Mouse (Mus musculus) central nervous system, embryonic 18 days (tissue): Measurements from ENCODE around the gene Map7d2. TPM values are rescaled to one million over a fixed set of nuclear protein-coding genes. Genes with fewer than 3 reads are reported as not detected.

ENCODE experiments used
- polyA plus RNA-seq: library from polyadenylated mRNA; depleted of rRNA; stranded (reverse); fragments of >200 nt; gene quantifications from 2 replicates; pipeline ENCODE4 v1.2.3, GENCODE M21; 2012; rRNA removed

The Map7d2 gene
- 15.2 and 18.7 TPM in 2 replicates for polyA plus RNA-seq

DNA sequence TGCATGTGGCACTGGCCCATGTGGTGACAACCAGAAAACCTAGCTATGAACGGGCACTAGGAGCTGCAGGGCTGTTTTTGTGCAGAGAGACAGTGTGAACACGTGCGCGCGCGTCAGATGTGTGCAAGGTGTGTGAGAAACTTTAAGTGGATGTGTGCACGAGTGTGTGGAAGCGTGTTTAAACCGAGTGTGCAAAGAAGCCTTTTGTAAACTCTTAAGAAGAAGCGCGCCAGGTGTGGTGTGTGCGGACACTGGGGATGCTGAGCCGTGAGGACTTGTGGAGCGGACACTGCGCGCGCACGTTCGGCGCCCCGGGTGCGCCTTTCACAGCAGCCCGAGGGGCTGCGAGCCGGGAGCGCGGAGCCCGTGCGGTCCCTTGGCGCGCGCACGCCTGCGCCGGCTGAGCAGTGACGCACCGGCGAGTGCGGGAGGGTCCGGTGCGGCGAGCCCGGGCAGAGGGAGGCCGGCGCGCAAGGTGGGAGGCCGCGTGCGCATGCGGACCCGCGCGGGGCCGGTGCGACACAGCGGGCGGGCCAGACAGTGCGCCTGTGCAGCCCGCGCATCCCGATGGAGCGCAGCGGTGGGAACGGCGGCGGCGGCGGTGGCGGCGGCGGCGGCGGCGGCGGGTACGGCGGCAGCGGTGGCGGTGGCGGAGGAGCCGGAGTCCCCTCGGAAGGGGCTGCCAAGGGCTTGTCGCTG lies at the start of gene Map7d2:
Map7d2 (plus strand) TSS at position 443 of the 699 bp plus-strand sequence.

DNA sequence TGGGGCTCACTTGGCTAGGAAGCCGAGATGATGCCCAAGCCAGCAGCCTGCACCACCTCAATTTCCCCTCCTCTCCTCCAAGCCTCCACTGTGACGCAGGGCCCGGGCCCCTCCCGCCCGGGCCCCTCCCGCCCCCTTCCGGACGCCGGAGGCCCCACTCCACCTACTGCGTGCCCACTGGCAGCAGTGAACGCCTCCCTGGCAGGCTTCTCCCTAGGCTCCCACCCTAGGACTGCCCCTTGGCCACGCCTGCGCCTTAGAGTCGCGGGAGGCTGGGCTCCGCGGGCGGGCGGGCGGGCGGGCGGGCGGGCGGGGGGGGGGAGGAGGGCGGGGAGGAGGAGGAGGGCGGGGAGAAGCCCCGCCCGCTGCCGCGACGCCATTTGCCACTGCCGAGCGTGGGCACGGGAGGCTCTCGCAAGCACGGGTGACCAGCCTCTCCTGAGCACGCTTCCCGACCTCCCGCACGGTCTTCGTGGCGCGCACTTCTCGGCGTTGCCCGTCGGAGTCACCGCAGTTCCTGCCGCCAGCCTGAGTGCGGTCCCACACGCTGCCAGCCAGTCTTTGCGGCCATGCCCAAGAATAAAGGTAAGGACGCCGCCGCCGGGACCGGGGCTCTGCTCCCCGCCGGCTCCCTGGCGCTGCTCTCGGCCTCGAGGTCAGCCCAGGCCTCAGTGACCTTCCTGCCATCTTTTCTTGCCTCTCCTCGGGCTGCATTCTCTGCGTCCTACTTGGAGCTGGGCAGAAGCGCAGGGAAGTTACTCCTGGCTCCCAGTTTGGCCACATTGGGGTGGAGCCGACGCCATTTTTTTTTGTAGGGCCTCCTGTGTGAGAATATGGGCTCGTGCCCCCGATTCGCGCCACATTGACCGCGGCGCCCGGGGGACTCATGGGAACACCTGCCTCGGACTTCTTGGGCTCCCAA lies 42.3 kb upstream of the Map7d2 start, which contains the start of gene Eif1ax:
Eif1ax (plus strand) TSS at position 348 of the 922 bp plus-strand sequence.

DNA sequence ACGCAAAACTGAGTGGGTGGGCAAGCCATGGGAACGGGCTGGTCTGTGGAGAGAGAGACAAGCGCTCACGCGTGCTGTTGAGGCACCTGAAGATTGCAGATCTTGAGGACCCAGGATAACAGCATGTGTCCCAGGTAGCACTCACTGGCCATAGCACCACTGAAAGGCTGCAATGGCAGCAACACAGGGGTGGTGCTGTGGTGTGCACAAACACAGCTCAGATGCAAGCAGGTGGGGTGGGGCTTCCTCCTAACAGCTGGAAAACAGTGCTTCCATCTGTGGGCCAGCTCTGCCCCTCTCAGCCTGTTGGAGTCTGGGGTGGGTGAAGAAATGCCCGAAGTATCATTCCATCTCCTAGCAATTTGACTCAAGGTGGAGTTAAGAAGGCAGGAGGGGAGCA lies 112.0 kb downstream of the Map7d2 start, which contains the start of gene Bclaf3:
Bclaf3 (plus strand) TSS at position 301 of the 400 bp plus-strand sequence.

Other genes starting within 250 kb of the Map7d2 start
- gene Rps6ka3, start 204.3 kb upstream of the Map7d2 start, polyA plus RNA-seq, result 19.7 and 21.7 TPM in 2 replicates
- gene Eif1ax, start 42.4 kb upstream of the Map7d2 start, polyA plus RNA-seq, result 89.0 and 95.6 TPM in 2 replicates
- 23.9 and 26.4 TPM in 2 replicates for gene Bclaf3, start 112.1 kb downstream of the Map7d2 start, polyA plus RNA-seq
- gene Sh3kbp1, start 212.7 kb downstream of the Map7d2 start, polyA plus RNA-seq, result 41.8 and 42.1 TPM in 2 replicates